Mouse (Mus musculus): Measurements from ENCODE around the gene Gm11627.

DNA sequence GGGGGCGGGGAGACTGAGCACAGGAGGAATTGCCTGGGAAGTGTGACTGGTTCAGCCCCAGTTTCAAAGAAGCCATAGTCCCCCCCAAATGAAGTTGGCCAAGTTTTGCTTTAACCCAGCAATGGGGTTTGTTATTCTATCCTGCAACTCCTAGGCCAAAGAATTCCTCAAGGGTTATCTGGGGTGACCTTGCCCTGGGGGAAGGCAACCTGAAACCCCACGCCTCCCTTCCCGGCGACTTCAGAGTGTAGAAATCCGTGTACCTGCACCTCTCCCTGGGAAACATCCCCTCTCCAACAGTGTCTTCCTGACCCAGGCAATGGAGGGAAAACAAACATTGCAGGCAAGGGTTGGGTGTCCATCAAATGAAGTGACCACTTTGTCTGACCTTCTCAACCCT is 3.5 kb upstream of the Gm11627 start:
- no peak for TF ChIP-seq CTCF (IDR thresholded peaks at IDR 0.05; ENCODE audit: low read depth, low read length)
- no peak for TF ChIP-seq POLR2A (IDR thresholded peaks at IDR 0.05; ENCODE audit: extremely low read depth, insufficient read depth, low read length)

Data from liver, adult 2 months (tissue).